Mouse (Mus musculus): ENCODE results near the gene Tbccd1.
"Not testable (repeated sequence)": the region's sequence is repeated elsewhere in the genome, so short reads cannot be mapped to it uniquely, and the experiment has no call there.

Gene Tbccd1

GRCm38 (mm10) chr16:22779228-22779835, 78.1 kb downstream of the Tbccd1 start:
- peak; percentile 63 to 67 for DNase-seq

DNA sequence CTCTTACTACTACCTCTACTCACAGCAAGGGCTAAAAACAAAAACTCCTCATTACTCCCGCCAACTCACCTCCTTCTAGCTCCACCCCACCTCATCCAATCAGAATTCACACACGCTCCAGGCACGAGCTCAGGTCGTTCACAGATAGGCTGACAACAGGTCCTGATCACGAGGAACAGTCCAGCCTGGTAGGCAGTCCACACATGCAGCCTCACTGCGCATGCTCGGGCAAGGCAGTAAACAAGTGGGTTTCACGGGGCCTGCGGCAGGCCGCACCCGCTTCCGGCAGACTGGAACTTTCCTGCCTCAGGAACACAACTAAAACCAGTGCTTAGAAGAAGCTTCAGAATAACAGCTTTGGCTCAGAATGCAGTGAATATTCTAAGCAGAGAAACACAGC, 79.2 kb downstream of the Tbccd1 start:
- DNase-seq: not testable (repeated sequence)

DNA sequence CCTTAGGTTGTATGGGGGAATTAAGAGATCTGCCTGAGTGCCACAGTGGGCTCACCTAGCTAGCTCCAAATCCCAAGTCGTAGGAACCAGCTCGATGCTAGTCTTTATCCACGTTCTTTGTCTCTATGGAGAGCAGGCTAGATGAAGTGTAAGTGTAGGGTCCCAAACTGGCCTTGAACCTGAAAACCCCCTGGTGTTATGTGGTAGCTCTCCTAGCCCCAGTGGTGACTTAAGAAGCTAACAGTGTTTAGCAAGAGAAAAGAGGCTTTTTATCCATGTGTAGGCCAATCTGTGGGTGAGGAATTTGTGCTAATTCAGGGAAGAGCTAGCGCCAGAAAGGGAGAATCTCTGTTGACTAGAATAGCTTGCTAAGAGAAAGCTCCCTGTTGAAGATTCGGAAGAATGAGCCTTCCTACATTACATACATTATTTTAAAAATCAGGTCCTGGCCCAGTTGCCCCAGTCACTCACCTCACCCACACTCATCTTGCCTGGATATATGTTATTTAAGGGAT, 81.9 kb downstream of the Tbccd1 start:
- DNase-seq: no peak

GRCm38 (mm10) chr16:22768661-22769060, 88.8 kb downstream of the Tbccd1 start:
- DNase-seq: no peak

GRCm38 (mm10) chr16:22767405-22767804, 90.1 kb downstream of the Tbccd1 start:
- no peak for DNase-seq

DNA sequence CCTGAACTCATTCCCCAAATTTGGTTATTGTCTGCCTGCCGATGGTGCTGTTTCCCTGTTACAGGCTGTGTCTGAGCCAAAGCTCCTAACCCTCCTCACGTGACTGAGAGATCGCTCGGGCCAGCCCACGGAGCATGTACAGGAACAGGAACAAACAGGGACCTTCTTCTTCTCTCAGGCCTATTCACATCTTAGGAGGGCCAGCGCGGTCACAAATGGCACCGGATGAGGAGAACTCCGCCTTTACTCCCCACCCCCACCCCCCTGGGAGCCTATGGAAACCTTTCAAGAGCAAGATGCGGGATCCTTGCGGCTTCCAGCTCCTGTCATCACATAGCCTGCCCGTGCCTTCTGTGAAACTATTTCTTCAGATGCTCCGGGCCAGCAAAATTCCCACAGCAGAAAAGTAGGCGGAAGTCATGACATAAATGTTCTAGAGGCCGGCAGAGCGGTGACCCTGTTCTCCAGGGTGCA, 90.7 kb downstream of the Tbccd1 start:
- peak; percentile 45 to 50 for DNase-seq

- no peak for DNase-seq
These were observed 91.9 kb downstream of the Tbccd1 start for GRCm38 (mm10) chr16:22765531-22765930.

Data from cerebellum, adult 18-20 months (tissue).